Mouse (Mus musculus) MEL (cell line): ENCODE measurements around the gene Agtr1a. TPM values are rescaled to one million over a fixed set of nuclear protein-coding genes. Genes with fewer than 3 reads are reported as not detected.

Source experiments
- DNase-seq: peaks from one replicate; pipeline ENCODE4 v3.0.0; 2011; ENCODE audit warnings: low read depth, low spot score
- H3K27ac ChIP-seq: 2 replicates; pipeline ENCODE4 v1.5.1; 2012; ENCODE audit warnings: low read depth, mild to moderate bottlenecking, control low read depth, low read length, moderate library complexity; ENCODE audit not compliant: control insufficient read depth
- H3K27me3 ChIP-seq, 2 experiments: fragments of 150-350 bp in 1 of 2; sonication (generic) in 1 of 2; 2 replicates each; pipeline ENCODE4 v1.6.1; 2012; ENCODE audit warnings: low read length in 2 of 2, mild to moderate bottlenecking in 2 of 2, improper control_type of control experiment in 1 of 2, moderate library complexity in 1 of 2; ENCODE audit not compliant: insufficient read depth in 2 of 2, control insufficient read depth in 1 of 2
- H3K36me3 ChIP-seq, 2 experiments: 2 replicates each; pipeline ENCODE4 v1.6.1; 2012 to 2014; ENCODE audit warnings: low read length in 2 of 2, improper control_type of control experiment in 1 of 2, inconsistent platforms in 1 of 2, mild to moderate bottlenecking in 1 of 2; ENCODE audit not compliant: insufficient read depth in 2 of 2, control insufficient read depth in 1 of 2
- H3K4me1 ChIP-seq, 2 experiments: fragments of 150-350 bp in 1 of 2; sonication (generic) in 1 of 2; 2 replicates each; pipeline ENCODE4 v1.6.1; 2012; ENCODE audit warnings: low read length in 2 of 2, improper control_type of control experiment in 1 of 2, mild to moderate bottlenecking in 1 of 2; ENCODE audit not compliant: insufficient read depth in 2 of 2, control insufficient read depth in 1 of 2
- H3K4me3 ChIP-seq, 2 experiments: fragments of 150-350 bp in 1 of 2; sonication (generic) in 1 of 2; 2 replicates each; pipeline ENCODE4 v1.5.1; 2012; ENCODE audit warnings: low read depth in 2 of 2, low read length in 2 of 2, mild to moderate bottlenecking in 2 of 2, moderate library complexity in 2 of 2, control low read depth in 1 of 2, improper control_type of control experiment in 1 of 2; ENCODE audit not compliant: control insufficient read depth in 1 of 2, insufficient read depth in 1 of 2
- H3K79me2 ChIP-seq: 2 replicates; pipeline ENCODE4 v1.6.1; 2012; ENCODE audit warnings: mild to moderate bottlenecking, low read length, moderate library complexity; ENCODE audit not compliant: control insufficient read depth, poor library complexity, insufficient read depth
- H3K9ac ChIP-seq: 2 replicates; pipeline ENCODE4 v1.6.1; 2012; ENCODE audit warnings: low read depth, mild to moderate bottlenecking, control low read depth, low read length, moderate library complexity; ENCODE audit not compliant: control insufficient read depth, poor library complexity, severe bottlenecking
- H3K9me3 ChIP-seq: fragments of 150-350 bp; sonication (generic); replicated peaks from 2 replicates; pipeline ENCODE4 v1.6.1; 2012; ENCODE audit warnings: mild to moderate bottlenecking, low read length, improper control_type of control experiment, moderate library complexity; ENCODE audit not compliant: insufficient read depth
- CHD2 ChIP-seq: IDR thresholded peaks from 2 replicates; pipeline ENCODE4 v1.6.1; 2011; ENCODE audit warnings: low read length, improper control_type of control experiment
- CTCF ChIP-seq, 3 experiments: IDR thresholded peaks in 2 of 3; conservative IDR thresholded peaks in 1 of 3; 2 replicates each; pipeline ENCODE4 v1.5.1; 2011 to 2012; ENCODE audit warnings: low read length in 3 of 3, low read depth in 2 of 3, mild to moderate bottlenecking in 2 of 3, improper control_type of control experiment in 1 of 3, inconsistent platforms in 1 of 3, mixed read lengths in 1 of 3, moderate library complexity in 1 of 3; ENCODE audit not compliant: control insufficient read depth in 1 of 3, insufficient read depth in 1 of 3, poor library complexity in 1 of 3, severe bottlenecking in 1 of 3
- E2F4 ChIP-seq: IDR thresholded peaks from 2 replicates; pipeline ENCODE4 v1.6.1; 2011; ENCODE audit warnings: low read depth, low read length, improper control_type of control experiment, borderline replicate concordance
- EP300 ChIP-seq, 2 experiments: IDR thresholded peaks; 2 replicates each; pipeline ENCODE4 v1.6.1; 2011; ENCODE audit warnings: improper control_type of control experiment in 2 of 2, low read length in 2 of 2, low read depth in 1 of 2, mild to moderate bottlenecking in 1 of 2
- ETS1 ChIP-seq: IDR thresholded peaks from 2 replicates; pipeline ENCODE4 v1.6.1; 2012; ENCODE audit warnings: low read depth, mild to moderate bottlenecking, inconsistent platforms, low read length, improper control_type of control experiment, moderate library complexity
- GABPA ChIP-seq: IDR thresholded peaks from 2 replicates; pipeline ENCODE4 v1.6.1; 2012; ENCODE audit warnings: low read depth, mild to moderate bottlenecking, inconsistent platforms, low read length, improper control_type of control experiment, moderate library complexity
- GATA1 ChIP-seq: IDR thresholded peaks from 2 replicates; pipeline ENCODE4 v1.6.1; 2011; ENCODE audit warnings: low read depth, low read length, improper control_type of control experiment
- MAFK ChIP-seq: IDR thresholded peaks from 2 replicates; pipeline ENCODE4 v1.6.1; 2011; ENCODE audit warnings: low read depth, mild to moderate bottlenecking, low read length, improper control_type of control experiment, borderline replicate concordance
- MAX ChIP-seq: IDR thresholded peaks from 2 replicates; pipeline ENCODE4 v1.6.1; 2011; ENCODE audit warnings: low read length, improper control_type of control experiment
- MXI1 ChIP-seq: IDR thresholded peaks from 2 replicates; pipeline ENCODE4 v1.6.1; 2011; ENCODE audit warnings: mild to moderate bottlenecking, low read depth, low read length, improper control_type of control experiment
- MYB ChIP-seq: IDR thresholded peaks from 2 replicates; pipeline ENCODE4 v1.6.1; 2011; ENCODE audit warnings: mild to moderate bottlenecking, low read depth, low read length, improper control_type of control experiment
- POLR2A ChIP-seq, 2 experiments: IDR thresholded peaks; 2 replicates each; pipeline ENCODE4 v1.6.1; 2011 to 2012; ENCODE audit warnings: low read length in 2 of 2, mild to moderate bottlenecking in 2 of 2, control low read depth in 1 of 2, improper control_type of control experiment in 1 of 2, low read depth in 1 of 2, moderate library complexity in 1 of 2; ENCODE audit not compliant: control insufficient read depth in 1 of 2, insufficient read depth in 1 of 2, poor library complexity in 1 of 2
- POLR2AphosphoS2 ChIP-seq: IDR thresholded peaks from 2 replicates; pipeline ENCODE4 v1.6.1; 2011; ENCODE audit warnings: low read length, improper control_type of control experiment
- RAD21 ChIP-seq: IDR thresholded peaks from 2 replicates; pipeline ENCODE4 v1.6.1; 2011; ENCODE audit warnings: mild to moderate bottlenecking, low read depth, low read length, improper control_type of control experiment
- RCOR1 ChIP-seq: IDR thresholded peaks from 2 replicates; pipeline ENCODE4 v1.6.1; 2012; ENCODE audit warnings: low read depth, mild to moderate bottlenecking, inconsistent platforms, low read length, improper control_type of control experiment
- SIN3A ChIP-seq: IDR thresholded peaks from 2 replicates; pipeline ENCODE4 v1.6.1; 2012; ENCODE audit warnings: low read length, improper control_type of control experiment, inconsistent platforms
- SMC3 ChIP-seq: IDR thresholded peaks from 2 replicates; pipeline ENCODE4 v1.6.1; 2011; ENCODE audit warnings: low read depth, low read length, improper control_type of control experiment
- TBP ChIP-seq: IDR thresholded peaks from 2 replicates; pipeline ENCODE4 v1.8.0; 2011; ENCODE audit warnings: low read depth, low read length, improper control_type of control experiment
- ZMIZ1 ChIP-seq: IDR thresholded peaks from 2 replicates; pipeline ENCODE4 v1.6.1; 2012; ENCODE audit warnings: low read depth, mild to moderate bottlenecking, inconsistent platforms, low read length, improper control_type of control experiment, moderate library complexity
- polyA plus RNA-seq, 2 experiments: library from polyadenylated mRNA; stranded (reverse) in 1 of 2; unstranded in 1 of 2; fragments of >175 nt in 1 of 2; fragments of >200 nt in 1 of 2; gene quantifications; 2 replicates each; pipeline versions ENCODE4 v1.2.1 to v1.2.4; 2012; ENCODE audit warnings: low replicate concordance in 2 of 2, low read depth in 1 of 2; ENCODE audit not compliant: insufficient read length in 2 of 2, insufficient read depth in 1 of 2, missing spikeins in 1 of 2
- total RNA-seq: library from RNA; depleted of rRNA; stranded (reverse); fragments of 300-350 nt; gene quantifications from 2 replicates; pipeline ENCODE4 v1.2.3, GENCODE M21; 2012

Gene Agtr1a
- total and polyA plus RNA-seq, 3 experiments, result 2.7 to 3.0 TPM; not detected in 1

DNA sequence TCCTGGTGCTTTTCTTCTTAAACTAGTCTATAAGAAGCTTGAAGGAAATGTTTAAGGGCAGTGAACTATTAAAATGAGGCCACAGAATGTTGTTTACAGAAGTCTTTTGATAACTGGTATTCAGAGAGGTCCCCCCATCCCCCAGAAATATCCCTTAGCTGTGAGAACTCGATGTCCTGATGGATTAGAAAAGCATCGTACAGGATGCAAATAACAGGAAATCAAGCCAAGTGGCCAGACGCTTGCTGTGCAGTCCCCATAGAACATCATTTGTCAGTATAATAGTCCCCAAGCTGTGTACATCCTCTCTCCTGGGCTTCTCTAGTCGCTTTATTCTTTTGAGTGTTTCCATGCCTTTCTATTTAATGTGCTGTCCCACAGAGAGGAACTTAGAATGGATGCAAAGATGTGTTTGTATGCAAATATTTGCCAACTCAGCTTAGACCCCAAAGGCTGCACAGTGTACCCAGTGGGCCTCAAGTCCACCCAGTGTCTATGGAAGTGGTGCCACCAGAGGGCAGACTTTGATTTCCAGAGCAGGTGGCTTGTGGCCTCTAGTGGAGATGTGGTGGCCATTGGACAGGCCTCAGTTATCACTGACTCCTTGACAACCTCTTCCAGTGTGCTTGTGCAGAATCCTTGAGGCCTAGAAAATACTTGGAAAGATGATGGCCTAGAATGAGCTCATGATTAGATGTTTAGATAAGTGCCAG, 22.4 kb downstream of the Agtr1a start:
- H3K27ac ChIP-seq, result no peak overlapping the region
- peak; percentile 22 for DNase-seq
- no peaks in the 10 kb centered on the region for H3K27me3 ChIP-seq
- no peaks in the 10 kb centered on the region for H3K36me3 ChIP-seq
- TF ChIP-seq RAD21 (peak; percentile 3; the same call in 1 of the 2 replicates), SMC3 (peak; percentile 27), CTCF (IDR thresholded peaks at IDR 0.05 in 2 of 3, conservative IDR thresholded peaks at IDR 0.05 in 1 of 3; ENCODE audit: control insufficient read depth in 1 of 3, insufficient read depth in 1 of 3, low read depth in 2 of 3, low read length in 3 of 3, poor library complexity in 1 of 3, severe bottlenecking in 1 of 3) (peak in 2 of 3 experiments; percentile 19 to 35; a peak in 3 of 6 replicates), CHD2 (no peak)
- H3K9me3 ChIP-seq, result no peaks in the 10 kb centered on the region
- no peak overlapping the region for H3K9ac ChIP-seq
- no peaks in the 10 kb centered on the region for H3K4me1 ChIP-seq
- no peaks in the 10 kb centered on the region for H3K79me2 ChIP-seq
- no peak overlapping the region for H3K4me3 ChIP-seq

DNA sequence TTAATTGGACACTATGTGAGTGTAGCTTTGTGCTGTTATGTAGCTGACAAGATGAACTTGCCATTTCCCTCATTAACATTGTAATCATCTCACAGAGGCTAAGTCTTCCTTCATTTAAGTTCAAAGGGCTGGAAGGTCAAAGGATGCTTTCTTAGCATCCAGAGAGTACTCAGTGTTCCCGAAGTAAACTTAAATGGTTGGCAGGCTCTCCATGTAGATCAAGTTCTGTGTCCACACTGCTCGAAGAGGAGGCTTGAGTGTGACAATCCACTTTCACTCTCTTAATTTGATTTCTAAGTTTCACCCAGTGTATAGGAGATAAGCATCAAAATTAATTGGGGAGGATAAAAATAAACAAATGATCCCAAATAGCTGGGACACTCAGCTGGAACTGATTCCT, 23.6 kb downstream of the Agtr1a start:
- TF ChIP-seq RCOR1 (no peak), GABPA (no peak), EP300 (IDR thresholded peaks at IDR 0.05; ENCODE audit: low read depth in 1 of 2, low read length in 2 of 2) (no peak), TBP (no peak), MYB (no peak), GATA1 (no peak), RAD21 (no peak), MXI1 (no peak), ETS1 (no peak), POLR2A (IDR thresholded peaks at IDR 0.05; ENCODE audit: control insufficient read depth in 1 of 2, insufficient read depth in 1 of 2, low read depth in 1 of 2, low read length in 2 of 2, poor library complexity in 1 of 2) (no peak), MAX (no peak), POLR2AphosphoS2 (no peak), SIN3A (no peak), MAFK (no peak), E2F4 (no peak), CHD2 (no peak), ZMIZ1 (no peak)
- TF ChIP-seq, all 39 proteins: peak for 0
- DNase-seq, result no peak
- H3K36me3 ChIP-seq, result no peaks in the 10 kb centered on the region
- H3K27me3 ChIP-seq, result no peaks in the 10 kb centered on the region
- H3K79me2 ChIP-seq, result no peaks in the 10 kb centered on the region
- H3K9ac ChIP-seq, result no peak overlapping the region
- no peak overlapping the region for H3K27ac ChIP-seq
- no peaks in the 10 kb centered on the region for H3K4me1 ChIP-seq
- no peak overlapping the region for H3K4me3 ChIP-seq
- H3K9me3 ChIP-seq, result no peaks in the 10 kb centered on the region
